Mouse (Mus musculus) gastrocnemius, adult 2 months (tissue): ENCODE results near the gene Cnih4. TPM values are rescaled to one million over a fixed set of nuclear protein-coding genes. Genes with fewer than 3 reads are reported as not detected.

ENCODE experiments used
- DNase-seq: peaks from one replicate; pipeline ENCODE4 v3.0.0; 2022
- H3K27ac ChIP-seq: fragments of 200-600 bp; 2 replicates; pipeline ENCODE4 v1.8.1; 2022; ENCODE audit warnings: mild to moderate bottlenecking
- H3K4me3 ChIP-seq: fragments of 200-600 bp; 2 replicates; pipeline ENCODE4 v1.8.1; 2022; ENCODE audit warnings: mild to moderate bottlenecking, moderate library complexity
- CTCF ChIP-seq: fragments of 200-600 bp; IDR thresholded peaks from 2 replicates; pipeline ENCODE4 v1.8.1; 2022; ENCODE audit warnings: antibody characterized with exemption, mild to moderate bottlenecking, moderate library complexity
- intact Hi-C: fragments of 180-260 bp; cut with DNase I; formaldehyde crosslinking; loops from one replicate; pipeline ENCODE4 v1.15.1; 2025
- total RNA-seq, 2 experiments: library from RNA; stranded (reverse); gene quantifications; 2 replicates each; pipeline ENCODE4 v1.2.3; 2021

The Cnih4 gene
- total RNA-seq, 2 experiments from 2014 or later = 34.6 to 44.2 TPM

DNA sequence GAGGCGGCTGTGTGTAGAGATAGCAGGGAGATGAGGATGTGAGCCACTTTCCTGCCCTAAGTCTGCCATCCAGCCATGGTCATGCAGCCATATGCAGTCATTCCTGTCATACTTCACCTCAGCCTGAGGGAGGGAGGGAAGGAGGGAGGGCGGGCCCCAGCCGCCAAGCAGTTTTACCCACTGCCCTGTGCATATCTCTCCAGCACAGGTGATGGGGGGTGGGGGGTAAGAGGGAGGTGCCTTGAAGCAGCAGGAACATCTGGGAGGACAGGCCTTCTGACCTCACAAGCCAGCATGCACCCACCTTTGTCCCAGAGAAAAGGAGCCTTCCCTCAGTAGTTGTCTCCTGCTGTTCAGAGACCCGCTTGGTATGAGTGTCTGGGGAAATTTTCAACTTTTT is 71.8 kb downstream of the Cnih4 start:
- no peak overlapping the region for H3K4me3 ChIP-seq
- intact Hi-C loops = no loop called here
- DNase-seq = no peak
- no peak for TF ChIP-seq CTCF
- H3K27ac ChIP-seq = no peak overlapping the region

Other genes with a start within 250 kb of the Cnih4 start
- gene Pycr2, start 240.4 kb upstream of the Cnih4 start, total RNA-seq = 10 to 100 TPM; 10.3 to 11.7 TPM
- gene Lefty1, start 209.7 kb upstream of the Cnih4 start, total RNA-seq = under 1 TPM; 0.22 to 0.33 TPM
- gene Tmem63a, start 202.3 kb upstream of the Cnih4 start, total RNA-seq = 10 to 100 TPM; 13.9 to 14.5 TPM
- 10 to 100 TPM; 14.8 to 17.4 TPM for gene Ephx1, start 123.8 kb upstream of the Cnih4 start, total RNA-seq
- not detected for gene 9130409I23Rik, start 93.5 kb upstream of the Cnih4 start, total RNA-seq
- gene Nvl, start 489 bp upstream of the Cnih4 start, total RNA-seq = 1 to 10 TPM; 8.3 to 9.5 TPM
- gene Wdr26, start 67.3 kb downstream of the Cnih4 start, total RNA-seq = 100 to 1,000 TPM in 1 of 2 experiments, 10 to 100 TPM in 1; 99.7 to 104 TPM
- gene Cnih3, start 207.9 kb downstream of the Cnih4 start, total RNA-seq = not detected